25 mouse cellular contexts compared by ENCODE assay signal in genomic region chr7:132703515-132704309, GRCm38 (mm10).
DNase-seq lines count a peak whose midpoint lies in the region; TF ChIP-seq lines count a peak whose summit lies in the region.
"Had no signal": no experiment of that assay in that cellular context is flagged by ENCODE, and none has a peak within 500 bp of the region (broad histone marks: within the 10 kb centered on the region; RNA-seq: fewer than 3 reads in every experiment).

No protein-coding gene starts in this region.

- no peaks in the 10 kb centered on the region for H3K9me3 ChIP-seq in embryonic facial prominence, embryonic 10.5 days
- H3K9me3 ChIP-seq: embryonic facial prominence, embryonic 12.5 days; heart, embryonic 10.5 days; heart, embryonic 15.5 days; hindbrain, embryonic 10.5 days; hindbrain, embryonic 15.5 days; liver, embryonic 15.5 days; lung, embryonic 15.5 days; midbrain, embryonic 12.5 days; neural tube, embryonic 13.5 days had no signal

- no peak for TF ChIP-seq CTCF in layer of hippocampus, adult 2 months (conservative IDR thresholded peaks at IDR 0.05)

- WGBS in embryonic facial prominence, embryonic 10.5 days, result 87% methylated on average over 9 of the region's 9 CpGs

- DNase-seq in heart, adult 11 months, result peak; percentile 91
- no peak for DNase-seq in heart, postnatal 4 days
- no peak for DNase-seq in layer of hippocampus, adult 2 months (ENCODE audit: low spot score in 2 of 2)
- no peak for DNase-seq in layer of hippocampus, postnatal 14 days (ENCODE audit: low spot score in 2 of 2)
- no peak for DNase-seq in embryonic facial prominence, embryonic 10.5 days (ENCODE audit: low spot score)
- DNase-seq in left cerebral cortex, adult 8-10 months (ENCODE audit: low spot score in 2 of 2), result no peak
- DNase-seq in urinary bladder, postnatal 14 days (ENCODE audit: low spot score), result no peak
- DNase-seq: adrenal gland, postnatal 25 days; cerebellum, adult 9-10 months; cerebellum, postnatal 36 days; kidney, postnatal 14 days; left cerebral cortex, postnatal 4 days; liver; right cerebral cortex, postnatal 4 days; thymus, adult 2 months; thymus, postnatal 36 days had no signal

- H3K4me1 ChIP-seq in embryonic facial prominence, embryonic 10.5 days, result peaks cover 26% of the 10 kb centered on the region
- H3K4me1 ChIP-seq: hindbrain, embryonic 15.5 days; midbrain, embryonic 12.5 days had no signal

- no peaks in the 10 kb centered on the region for H3K27me3 ChIP-seq in embryonic facial prominence, embryonic 10.5 days (replicated peaks; ENCODE audit: low read depth, poor library complexity, severe bottlenecking)
- H3K27me3 ChIP-seq: embryonic facial prominence, embryonic 12.5 days; heart, embryonic 15.5 days; hindbrain, embryonic 15.5 days; liver, embryonic 15.5 days; lung, embryonic 15.5 days; midbrain, embryonic 12.5 days; neural tube, embryonic 13.5 days had no signal

- H3K27ac ChIP-seq in layer of hippocampus, adult 2 months, result peak overlapping the region; percentile 80
- H3K27ac ChIP-seq in embryonic facial prominence, embryonic 10.5 days (replicated peaks), result 0 out of 2 replicates have a peak overlapping the region, but pooled peaks have one; percentile 1
- H3K27ac ChIP-seq: embryonic facial prominence, embryonic 12.5 days; heart, embryonic 10.5 days; heart, embryonic 15.5 days; hindbrain, embryonic 10.5 days; hindbrain, embryonic 15.5 days; liver, embryonic 15.5 days; lung, embryonic 15.5 days; midbrain, embryonic 12.5 days; neural tube, embryonic 13.5 days had no signal

- no peak overlapping the region for H3K4me3 ChIP-seq in layer of hippocampus, adult 2 months
- H3K4me3 ChIP-seq in embryonic facial prominence, embryonic 10.5 days, result no peak overlapping the region
- H3K4me3 ChIP-seq: embryonic facial prominence, embryonic 12.5 days; heart, embryonic 10.5 days; heart, embryonic 15.5 days; hindbrain, embryonic 10.5 days; hindbrain, embryonic 15.5 days; liver, embryonic 15.5 days; lung, embryonic 15.5 days; midbrain, embryonic 12.5 days; neural tube, embryonic 13.5 days had no signal

- H3K36me3 ChIP-seq in embryonic facial prominence, embryonic 10.5 days (replicated peaks), result no peaks in the 10 kb centered on the region
- H3K36me3 ChIP-seq: embryonic facial prominence, embryonic 12.5 days; heart, embryonic 10.5 days; heart, embryonic 15.5 days; hindbrain, embryonic 10.5 days; hindbrain, embryonic 15.5 days; liver, embryonic 15.5 days; lung, embryonic 15.5 days; midbrain, embryonic 12.5 days had no signal
